Mouse (Mus musculus) intestine, postnatal 0 days (tissue): Measurements from ENCODE around the gene Mup22. TPM values are rescaled to one million over a fixed set of nuclear protein-coding genes. Genes with fewer than 3 reads are reported as not detected.
"Not testable (repeated sequence)": the region's sequence is repeated elsewhere in the genome, so short reads cannot be mapped to it uniquely, and the experiment has no call there.

Experiments used
- ATAC-seq: fragments of 200-750 bp; cut with Nextera tagmentation; 2 replicates; pipeline ENCODE4 v1.8.0; 2017; ENCODE audit warnings: mild to moderate bottlenecking, moderate TSS enrichment, moderate library complexity
- H3K27ac ChIP-seq: fragments of 300-500 bp; sonication (generic); 2 replicates; pipeline ENCODE4 v1.5.1; 2014; ENCODE audit warnings: mild to moderate bottlenecking, low read depth, low read length, moderate library complexity
- H3K27me3 ChIP-seq: fragments of 300-500 bp; sonication (generic); replicated peaks from 2 replicates; pipeline ENCODE4 v1.6.1; 2014; ENCODE audit warnings: low read length, mixed read lengths; ENCODE audit not compliant: control insufficient read depth, insufficient read depth
- H3K36me3 ChIP-seq: fragments of 300-500 bp; sonication (generic); 2 replicates; pipeline ENCODE4 v1.6.1; 2014; ENCODE audit warnings: mild to moderate bottlenecking, moderate library complexity; ENCODE audit not compliant: control insufficient read depth, insufficient read depth
- H3K4me1 ChIP-seq: fragments of 300-500 bp; sonication (generic); replicated peaks from 2 replicates; pipeline ENCODE4 v1.6.1; 2014; ENCODE audit warnings: antibody characterized with exemption, low read length, mixed read lengths; ENCODE audit not compliant: control insufficient read depth, insufficient read depth
- H3K4me2 ChIP-seq: fragments of 300-500 bp; sonication (generic); replicated peaks from 2 replicates; pipeline ENCODE4 v1.6.1; 2014; ENCODE audit warnings: low read depth, mild to moderate bottlenecking, moderate library complexity
- H3K4me3 ChIP-seq: fragments of 300-500 bp; sonication (generic); 2 replicates; pipeline ENCODE4 v1.5.1; 2014; ENCODE audit warnings: low read depth, low read length
- H3K9ac ChIP-seq: fragments of 300-500 bp; sonication (generic); 2 replicates; pipeline ENCODE4 v1.6.1; 2014; ENCODE audit warnings: mild to moderate bottlenecking, low read depth, low read length
- H3K9me3 ChIP-seq: fragments of 300-500 bp; sonication (generic); 2 replicates; pipeline ENCODE4 v1.6.1; 2016; ENCODE audit warnings: mixed run types; ENCODE audit not compliant: control insufficient read depth
- WGBS: fragments of 180-500 bp; shearing (Covaris S2); extraction: QIAGEN DNeasy Blood & Tissue Kit; methylation state at CpG from one replicate; pipeline ENCODE4 v1.1.7; 2014; 5-methylcytosine and 5-hydroxymethylcytosine counted together
- polyA plus RNA-seq: library from polyadenylated mRNA; unstranded; fragments of >200 nt; fragmentation: Nextera tagmentation; extraction: Ambion mirVana; gene quantifications from 2 replicates; pipeline ENCODE4 v1.2.1, GENCODE M21; 2015

The Mup22 gene
- not detected in 2 replicates for polyA plus RNA-seq

GRCm38 (mm10) chr4:60821363-60821762 is at the start of gene Mup22:
Gene Mup22, minus strand, starts transcription at chr4:60821463.
- not testable (repeated sequence) for H3K4me2 ChIP-seq, H3K36me3 ChIP-seq, H3K4me3 ChIP-seq, H3K4me1 ChIP-seq, H3K27me3 ChIP-seq, ATAC-seq, H3K27ac ChIP-seq, H3K9ac ChIP-seq, H3K9me3 ChIP-seq
- 77% methylated on average over 4 of the region's 4 CpGs for WGBS

- not testable (repeated sequence) for H3K27me3 ChIP-seq, H3K4me1 ChIP-seq, H3K36me3 ChIP-seq, H3K9ac ChIP-seq, H3K27ac ChIP-seq, ATAC-seq, H3K4me2 ChIP-seq, H3K9me3 ChIP-seq, H3K4me3 ChIP-seq
These were observed 19.6 kb upstream of the Mup22 start for GRCm38 (mm10) chr4:60840889-60841288.

Other genes starting within 250 kb of the Mup22 start
- not detected in 2 replicates for gene Mup10, start 239.3 kb downstream of the Mup22 start, polyA plus RNA-seq
- gene Mup11, start 159.1 kb downstream of the Mup22 start, polyA plus RNA-seq = not detected in 2 replicates
- gene Mup12, start 80.1 kb downstream of the Mup22 start, polyA plus RNA-seq = not detected in 2 replicates